Mouse (Mus musculus): ENCODE measurements around the gene Shc2. TPM values are rescaled to one million over a fixed set of nuclear protein-coding genes. Genes with fewer than 3 reads are reported as not detected.
A peak's percentile ranks its signal among the peaks of the same experiment; 100 is the strongest.

Gene Shc2
- total and polyA plus RNA-seq, 2 experiments from 2014 or later = 16.9 to 54.7 TPM

- Histone ChIP-seq H3K27ac (ENCODE audit: low read depth, low read length) (no peak overlapping the region), H3K9me3 (ENCODE audit: low read length) (no peaks in the 10 kb centered on the region), H3K9ac (no peak overlapping the region), H3K27me3 (ENCODE audit: insufficient read depth, low read length) (no peaks in the 10 kb centered on the region), H3K4me3 (ENCODE audit: low read depth, low read length) (no peak overlapping the region), H3K4me1 (ENCODE audit: insufficient read depth) (no peaks in the 10 kb centered on the region), H3K4me2 (ENCODE audit: low read depth) (no peak overlapping the region), H3K36me3 (ENCODE audit: insufficient read depth) (no peaks in the 10 kb centered on the region)
- WGBS = 92% methylated on average over 8 of the region's 8 CpGs
- no peak for TF ChIP-seq CTCF (IDR thresholded peaks at IDR 0.05; ENCODE audit: low read depth)
- ATAC-seq = no peak
- DNase-seq = no peak
These were observed 56.2 kb downstream of the Shc2 start for GRCm38 (mm10) chr10:79581501-79581900.

DNA sequence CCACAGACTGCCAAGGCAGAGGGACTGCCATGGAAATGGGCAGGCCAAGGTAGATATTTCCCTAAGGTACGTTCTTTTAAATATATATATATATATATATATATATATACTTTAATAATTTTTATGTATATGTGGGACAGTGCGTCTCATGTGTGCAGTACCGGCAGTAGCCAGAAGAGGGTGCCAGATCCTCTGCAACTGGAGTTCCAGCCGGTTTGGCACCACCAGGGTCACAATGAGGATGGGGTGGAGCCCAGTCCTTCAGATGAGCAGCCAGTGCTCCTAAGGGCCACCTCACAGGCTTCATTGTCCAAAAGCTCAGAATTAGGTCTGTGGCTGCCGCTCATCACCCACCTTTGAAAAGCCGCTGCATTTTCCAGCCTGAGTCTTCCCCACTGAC, 56.9 kb downstream of the Shc2 start:
- DNase-seq (peak; percentile 62), ATAC-seq (peak; percentile 32)
- WGBS = 35% methylated on average over 6 of the region's 6 CpGs

GRCm38 (mm10) chr10:79580356-79580755, 57.4 kb downstream of the Shc2 start:
- Histone ChIP-seq H3K4me1 (ENCODE audit: insufficient read depth) (no peaks in the 10 kb centered on the region), H3K4me3 (ENCODE audit: low read depth, low read length) (no peak overlapping the region), H3K27me3 (ENCODE audit: insufficient read depth, low read length) (no peaks in the 10 kb centered on the region), H3K4me2 (ENCODE audit: low read depth) (no peak overlapping the region), H3K9ac (no peak overlapping the region), H3K27ac (ENCODE audit: low read depth, low read length) (no peak overlapping the region), H3K36me3 (ENCODE audit: insufficient read depth) (no peaks in the 10 kb centered on the region), H3K9me3 (ENCODE audit: low read length) (no peaks in the 10 kb centered on the region)
- 69% methylated on average over 7 of the region's 7 CpGs for WGBS
- DNase-seq = no peak
- ATAC-seq = no peak
- TF ChIP-seq CTCF (IDR thresholded peaks at IDR 0.05; ENCODE audit: low read depth) = no peak

More for the DNA sequence above, 56.9 kb downstream of the Shc2 start:
- Histone ChIP-seq H3K4me3 (ENCODE audit: low read depth, low read length) (no peak overlapping the region), H3K36me3 (ENCODE audit: insufficient read depth) (no peaks in the 10 kb centered on the region), H3K4me1 (ENCODE audit: insufficient read depth) (no peaks in the 10 kb centered on the region), H3K27me3 (ENCODE audit: insufficient read depth, low read length) (no peaks in the 10 kb centered on the region), H3K4me2 (ENCODE audit: low read depth) (no peak overlapping the region), H3K27ac (ENCODE audit: low read depth, low read length) (no peak overlapping the region), H3K9ac (no peak overlapping the region), H3K9me3 (ENCODE audit: low read length) (no peaks in the 10 kb centered on the region)
- peak; percentile 69 for TF ChIP-seq CTCF (IDR thresholded peaks at IDR 0.05; ENCODE audit: low read depth)

GRCm38 (mm10) chr10:79579781-79580180, 57.9 kb downstream of the Shc2 start:
- 71% methylated on average over 12 of the region's 12 CpGs for WGBS
- no peak for ATAC-seq
- TF ChIP-seq CTCF (IDR thresholded peaks at IDR 0.05; ENCODE audit: low read depth) = no peak

DNA sequence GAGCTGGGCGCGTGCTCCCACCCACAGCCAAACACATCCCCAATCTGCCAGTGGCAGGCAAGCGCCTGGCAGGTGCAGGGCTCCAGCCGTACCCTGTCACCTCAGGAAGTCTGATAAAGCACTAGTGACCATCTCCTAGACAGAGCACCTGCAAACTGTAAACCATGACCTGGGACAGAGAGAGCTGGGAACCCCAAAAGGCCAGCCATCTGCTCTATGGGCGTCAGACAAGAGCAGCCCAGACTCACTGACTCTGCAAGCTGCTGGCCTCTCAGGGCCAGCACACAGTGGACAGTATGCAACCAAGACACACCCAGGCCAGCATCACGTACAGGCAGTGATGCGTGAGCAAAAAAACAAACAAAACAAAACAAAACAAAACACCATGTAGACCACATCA, 58.8 kb downstream of the Shc2 start:
- Histone ChIP-seq H3K4me1 (ENCODE audit: insufficient read depth) (no peaks in the 10 kb centered on the region), H3K4me2 (ENCODE audit: low read depth) (no peak overlapping the region), H3K9me3 (ENCODE audit: low read length) (no peaks in the 10 kb centered on the region), H3K27me3 (ENCODE audit: insufficient read depth, low read length) (no peaks in the 10 kb centered on the region), H3K4me3 (ENCODE audit: low read depth, low read length) (no peak overlapping the region), H3K36me3 (ENCODE audit: insufficient read depth) (no peaks in the 10 kb centered on the region), H3K9ac (no peak overlapping the region), H3K27ac (ENCODE audit: low read depth, low read length) (no peak overlapping the region)
- WGBS = 84% methylated on average over 7 of the region's 7 CpGs
- ATAC-seq (no peak), DNase-seq (no peak)
- no peak for TF ChIP-seq CTCF (IDR thresholded peaks at IDR 0.05; ENCODE audit: low read depth)

More at GRCm38 (mm10) chr10:79579781-79580180, 57.9 kb downstream of the Shc2 start:
- no peaks in the 10 kb centered on the region for H3K36me3 ChIP-seq (ENCODE audit: insufficient read depth)
- H3K27ac ChIP-seq (ENCODE audit: low read depth, low read length) = no peak overlapping the region
- H3K9me3 ChIP-seq (ENCODE audit: low read length) = no peaks in the 10 kb centered on the region
- no peak overlapping the region for H3K4me2 ChIP-seq (ENCODE audit: low read depth)
- no peaks in the 10 kb centered on the region for H3K4me1 ChIP-seq (ENCODE audit: insufficient read depth)
- H3K27me3 ChIP-seq (ENCODE audit: insufficient read depth, low read length) = no peaks in the 10 kb centered on the region
- H3K4me3 ChIP-seq (ENCODE audit: low read depth, low read length) = no peak overlapping the region
- DNase-seq = no peak
- no peak overlapping the region for H3K9ac ChIP-seq

DNA sequence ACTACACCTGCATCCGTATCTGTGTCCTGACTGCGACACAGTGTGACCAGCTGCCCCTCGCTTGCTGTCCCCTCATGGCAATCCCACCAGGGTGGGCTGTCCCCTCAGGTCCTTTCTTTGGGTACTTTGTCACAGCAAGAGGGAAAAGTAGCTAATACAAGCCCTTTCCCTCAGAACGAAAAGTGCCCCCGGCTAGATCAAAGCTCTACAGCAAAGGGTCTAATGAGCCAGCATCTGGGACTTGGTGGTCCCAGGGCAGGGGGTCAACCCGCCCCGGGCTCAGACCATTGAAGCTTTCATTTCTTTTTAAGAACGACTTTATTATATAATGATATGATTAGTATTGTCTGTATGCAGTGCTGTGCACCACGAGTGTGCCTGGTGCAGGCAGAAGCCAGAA, 59.4 kb downstream of the Shc2 start:
- Histone ChIP-seq H3K9ac (no peak overlapping the region), H3K9me3 (ENCODE audit: low read length) (no peaks in the 10 kb centered on the region), H3K36me3 (ENCODE audit: insufficient read depth) (no peaks in the 10 kb centered on the region), H3K27ac (ENCODE audit: low read depth, low read length) (no peak overlapping the region), H3K4me2 (ENCODE audit: low read depth) (no peak overlapping the region), H3K4me3 (ENCODE audit: low read depth, low read length) (no peak overlapping the region), H3K27me3 (ENCODE audit: insufficient read depth, low read length) (no peaks in the 10 kb centered on the region), H3K4me1 (ENCODE audit: insufficient read depth) (no peaks in the 10 kb centered on the region)
- DNase-seq (no peak), ATAC-seq (no peak)
- no peak for TF ChIP-seq CTCF (IDR thresholded peaks at IDR 0.05; ENCODE audit: low read depth)
- WGBS = 40% methylated on average over 9 of the region's 9 CpGs

DNA sequence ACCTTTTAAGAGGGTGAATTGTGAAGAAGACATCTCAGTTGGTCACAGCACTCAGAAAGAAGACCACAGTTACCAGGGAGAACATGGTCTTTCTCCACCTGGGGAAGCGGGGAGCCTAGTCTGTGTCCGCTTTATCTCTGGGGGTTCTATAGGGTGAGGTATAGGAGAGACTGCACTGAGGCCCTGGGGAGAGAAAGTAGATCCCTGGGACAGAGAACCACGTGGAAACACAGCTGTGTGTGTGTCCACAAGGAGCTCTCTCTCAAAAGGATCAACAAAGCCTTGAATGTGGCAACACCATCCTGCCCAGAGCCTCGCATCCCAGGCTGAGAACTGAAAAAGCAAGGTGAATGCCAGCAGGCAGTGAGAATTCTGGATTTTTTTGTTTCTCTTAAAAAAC, 60.3 kb downstream of the Shc2 start:
- whole genome bisulfite sequencing = 70% methylated on average over 4 of the region's 4 CpGs
- Histone ChIP-seq H3K9me3 (ENCODE audit: low read length) (no peaks in the 10 kb centered on the region), H3K36me3 (ENCODE audit: insufficient read depth) (no peaks in the 10 kb centered on the region), H3K4me1 (ENCODE audit: insufficient read depth) (no peaks in the 10 kb centered on the region), H3K27ac (ENCODE audit: low read depth, low read length) (no peak overlapping the region), H3K9ac (no peak overlapping the region), H3K4me2 (ENCODE audit: low read depth) (no peak overlapping the region), H3K4me3 (ENCODE audit: low read depth, low read length) (no peak overlapping the region), H3K27me3 (ENCODE audit: insufficient read depth, low read length) (no peaks in the 10 kb centered on the region)
- ATAC-seq = no peak
- DNase-seq = no peak
- no peak for TF ChIP-seq CTCF (IDR thresholded peaks at IDR 0.05; ENCODE audit: low read depth)

GRCm38 (mm10) chr10:79575754-79576153, 62.0 kb downstream of the Shc2 start:
- no peak for TF ChIP-seq CTCF (IDR thresholded peaks at IDR 0.05; ENCODE audit: low read depth)
- Histone ChIP-seq H3K36me3 (ENCODE audit: insufficient read depth) (no peaks in the 10 kb centered on the region), H3K4me1 (ENCODE audit: insufficient read depth) (no peaks in the 10 kb centered on the region), H3K4me2 (ENCODE audit: low read depth) (no peak overlapping the region), H3K27me3 (ENCODE audit: insufficient read depth, low read length) (no peaks in the 10 kb centered on the region), H3K9me3 (ENCODE audit: low read length) (no peaks in the 10 kb centered on the region), H3K9ac (no peak overlapping the region), H3K27ac (ENCODE audit: low read depth, low read length) (no peak overlapping the region), H3K4me3 (ENCODE audit: low read depth, low read length) (no peak overlapping the region)
- no peak for DNase-seq
- 79% methylated on average over 6 of the region's 6 CpGs for WGBS
- no peak for ATAC-seq

All from forebrain, postnatal 0 days (tissue).